Mouse (Mus musculus): ENCODE results near the gene Cyp27a1.

GRCm38 (mm10) chr1:74687131-74687530 is 26.2 kb upstream of the Cyp27a1 start:
- no peak for TF ChIP-seq CTCF (IDR thresholded peaks at IDR 0.05)
- no peak for TF ChIP-seq EP300 (IDR thresholded peaks at IDR 0.05)
